Mouse (Mus musculus): ENCODE data around the gene Trp53. TPM values are rescaled to one million over a fixed set of nuclear protein-coding genes. Genes with fewer than 3 reads are reported as not detected.
A peak's percentile ranks its signal among the peaks of the same experiment; 100 is the strongest.

The Trp53 gene
- polyA plus RNA-seq, 1 experiment from 2014 or later = 55.8 TPM

DNA sequence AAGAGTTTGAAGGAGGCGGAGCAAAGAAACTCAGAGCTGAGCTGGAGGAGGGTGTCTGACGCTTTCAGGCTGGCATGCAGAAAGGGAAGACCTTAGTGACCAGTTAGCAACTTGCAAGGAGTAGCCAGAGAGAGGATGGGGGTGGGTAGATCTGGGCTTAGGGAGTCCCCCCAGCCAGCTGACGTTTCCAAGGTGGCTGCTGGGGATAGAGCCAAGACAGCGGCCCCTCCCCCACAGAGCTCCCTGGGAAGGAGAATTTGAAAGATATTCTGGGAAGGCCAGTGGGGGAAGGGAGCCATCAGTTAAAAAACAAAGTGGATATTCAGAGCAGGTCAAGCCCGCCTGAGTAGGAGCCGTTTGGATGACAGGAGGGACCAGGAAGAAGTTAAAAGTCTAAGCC is 19.9 kb downstream of the Trp53 start:
- H3K9ac ChIP-seq (ENCODE audit: low read depth, low read length) = 0 out of 2 replicates have a peak overlapping the region, but pooled peaks have one; percentile 14
- H3K27me3 ChIP-seq (ENCODE audit: control insufficient read depth, insufficient read depth, low read depth, low read length) = no peaks in the 10 kb centered on the region; the same call in 1 of the 2 replicates
- no peaks in the 10 kb centered on the region for H3K36me3 ChIP-seq (ENCODE audit: control insufficient read depth, insufficient read depth)
- 35% methylated on average over 6 of the region's 6 CpGs for WGBS (ENCODE audit: insufficient replicate concordance)
- peak overlapping the region; percentile 14; the same call in 1 of the 2 replicates for H3K4me2 ChIP-seq (ENCODE audit: low read depth, low read length)
- no peak overlapping the region for H3K4me3 ChIP-seq (ENCODE audit: low read depth, low read length)
- peak overlapping the region; percentile 41 for H3K27ac ChIP-seq (ENCODE audit: low read length)
- peaks cover 48% of the 10 kb centered on the region for H3K4me1 ChIP-seq (ENCODE audit: control insufficient read depth, low read depth, low read length)
- ATAC-seq (ENCODE audit: low read depth) = no peak
- no peaks in the 10 kb centered on the region for H3K9me3 ChIP-seq (replicated peaks; ENCODE audit: control insufficient read depth, low read length)

DNA sequence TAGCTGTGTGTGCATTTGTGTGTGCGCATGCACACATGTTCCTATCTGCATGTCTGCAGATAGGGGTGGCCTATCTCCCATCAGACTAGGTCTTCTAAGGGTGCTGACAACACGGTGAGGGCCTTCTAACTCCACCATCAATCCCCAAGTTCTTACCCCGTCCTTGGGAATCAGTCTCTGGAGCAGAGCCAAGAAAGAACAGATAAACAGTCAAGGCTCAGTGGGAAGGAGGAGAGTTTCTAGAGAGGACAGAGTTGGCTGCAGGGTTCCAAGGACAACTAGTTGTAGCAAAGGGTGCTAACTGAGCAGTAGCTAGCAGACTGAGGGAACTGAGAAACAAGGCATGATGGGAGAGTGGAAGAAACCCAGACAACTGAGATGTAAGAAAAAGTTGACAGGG is 21.6 kb downstream of the Trp53 start:
- ATAC-seq (ENCODE audit: low read depth) = no peak
- Histone ChIP-seq H3K4me2 (ENCODE audit: low read depth, low read length) (no peak overlapping the region), H3K4me3 (ENCODE audit: low read depth, low read length) (no peak overlapping the region), H3K27me3 (ENCODE audit: control insufficient read depth, insufficient read depth, low read depth, low read length) (peaks cover 2% of the 10 kb centered on the region; the same call in 1 of the 2 replicates), H3K36me3 (ENCODE audit: control insufficient read depth, insufficient read depth) (no peaks in the 10 kb centered on the region), H3K4me1 (ENCODE audit: control insufficient read depth, low read depth, low read length) (peaks cover 58% of the 10 kb centered on the region), H3K9me3 (replicated peaks; ENCODE audit: control insufficient read depth, low read length) (no peaks in the 10 kb centered on the region), H3K9ac (ENCODE audit: low read depth, low read length) (no peak overlapping the region), H3K27ac (ENCODE audit: low read length) (no peak overlapping the region)
- 35% methylated on average over 3 of the region's 3 CpGs for WGBS (ENCODE audit: insufficient replicate concordance)

DNA sequence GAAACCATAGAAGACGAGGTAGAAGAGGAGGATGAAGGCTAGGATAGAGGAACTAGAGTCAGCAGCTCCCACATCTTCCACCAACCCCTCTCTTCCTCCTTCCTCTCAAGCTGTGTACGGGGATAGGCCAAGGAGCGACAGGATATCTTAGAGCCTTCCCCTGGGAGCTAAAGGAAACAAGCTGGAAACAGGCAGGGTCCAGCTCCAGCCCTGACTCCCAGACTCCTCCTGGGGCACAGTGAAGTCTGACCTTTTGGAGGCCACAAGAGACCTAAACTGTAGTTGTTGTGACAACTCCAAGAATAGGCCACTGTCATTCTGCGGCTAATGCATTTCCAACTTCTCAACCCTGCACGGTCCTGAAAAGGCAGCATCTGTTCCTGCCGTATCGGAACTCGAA is 23.4 kb downstream of the Trp53 start:
- Histone ChIP-seq H3K4me1 (ENCODE audit: control insufficient read depth, low read depth, low read length) (peaks cover 64% of the 10 kb centered on the region), H3K36me3 (ENCODE audit: control insufficient read depth, insufficient read depth) (no peaks in the 10 kb centered on the region), H3K4me2 (ENCODE audit: low read depth, low read length) (no peak overlapping the region), H3K27me3 (ENCODE audit: control insufficient read depth, insufficient read depth, low read depth, low read length) (peaks cover 2% of the 10 kb centered on the region; the same call in 1 of the 2 replicates), H3K9ac (ENCODE audit: low read depth, low read length) (no peak overlapping the region), H3K27ac (ENCODE audit: low read length) (no peak overlapping the region), H3K9me3 (replicated peaks; ENCODE audit: control insufficient read depth, low read length) (no peaks in the 10 kb centered on the region), H3K4me3 (ENCODE audit: low read depth, low read length) (no peak overlapping the region)
- no peak for ATAC-seq (ENCODE audit: low read depth)
- WGBS (ENCODE audit: insufficient replicate concordance) = 68% methylated on average over 8 of the region's 8 CpGs

DNA sequence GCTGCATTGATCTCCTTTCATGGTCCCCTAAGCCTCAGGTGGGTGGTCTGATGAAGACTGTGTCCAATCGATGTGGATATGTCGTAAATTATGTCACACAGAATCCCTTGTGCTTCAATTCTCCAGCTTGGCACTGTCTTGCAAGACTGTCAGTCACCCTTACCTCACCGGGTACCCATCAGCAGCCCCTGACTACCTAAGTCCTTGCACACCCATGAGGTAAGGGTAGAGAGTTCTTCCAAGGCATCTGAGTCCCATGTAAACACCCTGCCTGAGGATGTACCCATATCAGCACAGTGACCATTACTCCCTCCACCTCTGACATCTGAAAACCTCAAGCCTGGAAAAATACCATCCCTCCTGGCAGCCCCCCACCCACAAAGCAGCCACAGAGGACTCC is 24.2 kb downstream of the Trp53 start:
- H3K27me3 ChIP-seq (ENCODE audit: control insufficient read depth, insufficient read depth, low read depth, low read length) = peaks cover 2% of the 10 kb centered on the region; the same call in 1 of the 2 replicates
- H3K4me1 ChIP-seq (ENCODE audit: control insufficient read depth, low read depth, low read length) = peaks cover 70% of the 10 kb centered on the region
- 66% methylated on average over 3 of the region's 3 CpGs for WGBS (ENCODE audit: insufficient replicate concordance)
- no peaks in the 10 kb centered on the region for H3K9me3 ChIP-seq (replicated peaks; ENCODE audit: control insufficient read depth, low read length)
- H3K36me3 ChIP-seq (ENCODE audit: control insufficient read depth, insufficient read depth) = no peaks in the 10 kb centered on the region
- ATAC-seq (ENCODE audit: low read depth) = no peak
- peak overlapping the region; percentile 76 for H3K4me3 ChIP-seq (ENCODE audit: low read depth, low read length)
- H3K9ac ChIP-seq (ENCODE audit: low read depth, low read length) = peak overlapping the region; percentile 85
- H3K27ac ChIP-seq (ENCODE audit: low read length) = no peak overlapping the region; the same call in 1 of the 2 replicates
- peak overlapping the region; percentile 100 for H3K4me2 ChIP-seq (ENCODE audit: low read depth, low read length)

GRCm38 (mm10) chr11:69604795-69605664 is 24.9 kb downstream of the Trp53 start:
- Histone ChIP-seq H3K4me1 (ENCODE audit: control insufficient read depth, low read depth, low read length) (peaks cover 67% of the 10 kb centered on the region), H3K36me3 (ENCODE audit: control insufficient read depth, insufficient read depth) (no peaks in the 10 kb centered on the region), H3K27me3 (ENCODE audit: control insufficient read depth, insufficient read depth, low read depth, low read length) (peaks cover 2% of the 10 kb centered on the region; the same call in 1 of the 2 replicates), H3K27ac (ENCODE audit: low read length) (peak overlapping the region; percentile 83), H3K4me3 (ENCODE audit: low read depth, low read length) (peak overlapping the region; percentile 76), H3K4me2 (ENCODE audit: low read depth, low read length) (peak overlapping the region; percentile 100), H3K9ac (ENCODE audit: low read depth, low read length) (peak overlapping the region; percentile 85), H3K9me3 (replicated peaks; ENCODE audit: control insufficient read depth, low read length) (no peaks in the 10 kb centered on the region)
- under 1% methylated on average over 64 of the region's 73 CpGs for WGBS (ENCODE audit: insufficient replicate concordance)
- ATAC-seq (ENCODE audit: low read depth) = no peak

- H3K9me3 ChIP-seq (replicated peaks; ENCODE audit: control insufficient read depth, low read length) = no peaks in the 10 kb centered on the region
- H3K4me3 ChIP-seq (ENCODE audit: low read depth, low read length) = peak within 1 kb of the TSS; percentile 76
- ATAC-seq (ENCODE audit: low read depth) = peak; percentile 93
- peaks cover 2% of the 10 kb centered on the region; the same call in 1 of the 2 replicates for H3K27me3 ChIP-seq (ENCODE audit: control insufficient read depth, insufficient read depth, low read depth, low read length)
- H3K27ac ChIP-seq (ENCODE audit: low read length) = peak within 1 kb of the TSS; percentile 83
- H3K4me1 ChIP-seq (ENCODE audit: control insufficient read depth, low read depth, low read length) = peaks cover 65% of the 10 kb centered on the region
- H3K9ac ChIP-seq (ENCODE audit: low read depth, low read length) = peak within 1 kb of the TSS; percentile 85
- H3K4me2 ChIP-seq (ENCODE audit: low read depth, low read length) = peak within 1 kb of the TSS; percentile 100
- 3% methylated on average over 32 of the region's 32 CpGs for WGBS (ENCODE audit: insufficient replicate concordance)
- H3K36me3 ChIP-seq (ENCODE audit: control insufficient read depth, insufficient read depth) = no peaks in the 10 kb centered on the region
Measured at GRCm38 (mm10) chr11:69605726-69606490, 25.7 kb downstream of the Trp53 start, which contains the start of gene Atp1b2. Gene Atp1b2, minus strand, starts transcription at chr11:69605942.

DNA sequence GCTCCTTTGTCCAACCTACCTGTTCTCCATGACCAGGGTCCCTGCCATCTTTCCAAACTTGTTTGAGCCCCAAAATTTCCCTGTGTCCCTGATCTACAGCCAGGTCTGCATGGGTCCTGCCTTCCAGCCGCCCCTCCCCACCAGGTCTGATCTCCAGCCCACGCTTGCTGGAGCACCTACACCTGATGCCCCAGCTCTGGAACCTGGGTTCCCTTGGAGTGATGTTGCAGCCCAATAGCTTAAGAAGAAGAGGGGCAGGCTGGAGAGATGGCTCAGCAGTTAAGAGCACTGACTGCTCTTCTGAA is 26.3 kb downstream of the Trp53 start:
- Histone ChIP-seq H3K4me1 (ENCODE audit: control insufficient read depth, low read depth, low read length) (peaks cover 60% of the 10 kb centered on the region), H3K9ac (ENCODE audit: low read depth, low read length) (peak overlapping the region; percentile 85), H3K27me3 (ENCODE audit: control insufficient read depth, insufficient read depth, low read depth, low read length) (peaks cover 2% of the 10 kb centered on the region; the same call in 1 of the 2 replicates), H3K9me3 (replicated peaks; ENCODE audit: control insufficient read depth, low read length) (no peaks in the 10 kb centered on the region), H3K4me3 (ENCODE audit: low read depth, low read length) (peak overlapping the region; percentile 76), H3K27ac (ENCODE audit: low read length) (peak overlapping the region; percentile 80), H3K4me2 (ENCODE audit: low read depth, low read length) (peak overlapping the region; percentile 100), H3K36me3 (ENCODE audit: control insufficient read depth, insufficient read depth) (no peaks in the 10 kb centered on the region)
- WGBS (ENCODE audit: insufficient replicate concordance) = 50% methylated on average over 2 of the region's 2 CpGs
- no peak for ATAC-seq (ENCODE audit: low read depth)

- no peak overlapping the region for H3K27ac ChIP-seq (ENCODE audit: low read length)
- no peak overlapping the region for H3K9ac ChIP-seq (ENCODE audit: low read depth, low read length)
- peaks cover 56% of the 10 kb centered on the region for H3K4me1 ChIP-seq (ENCODE audit: control insufficient read depth, low read depth, low read length)
Measured at GRCm38 (mm10) chr11:69606832-69607231, 26.7 kb downstream of the Trp53 start.

More at GRCm38 (mm10) chr11:69606832-69607231, 26.7 kb downstream of the Trp53 start:
- peaks cover 2% of the 10 kb centered on the region; the same call in 1 of the 2 replicates for H3K27me3 ChIP-seq (ENCODE audit: control insufficient read depth, insufficient read depth, low read depth, low read length)
- no peak overlapping the region for H3K4me3 ChIP-seq (ENCODE audit: low read depth, low read length)
- WGBS (ENCODE audit: insufficient replicate concordance) = 55% methylated on average over 2 of the region's 2 CpGs
- H3K36me3 ChIP-seq (ENCODE audit: control insufficient read depth, insufficient read depth) = no peaks in the 10 kb centered on the region
- H3K4me2 ChIP-seq (ENCODE audit: low read depth, low read length) = no peak overlapping the region
- H3K9me3 ChIP-seq (replicated peaks; ENCODE audit: control insufficient read depth, low read length) = no peaks in the 10 kb centered on the region
- no peak for ATAC-seq (ENCODE audit: low read depth)

Data from liver, embryonic 16.5 days (tissue).